Mouse (Mus musculus) midbrain, postnatal 0 days (tissue): ENCODE results near the gene Alpk3. TPM values are rescaled to one million over a fixed set of nuclear protein-coding genes. Genes with fewer than 3 reads are reported as not detected.
A peak's percentile ranks its signal among the peaks of the same experiment; 100 is the strongest.

Experiments
- ATAC-seq: fragments of 200-750 bp; cut with Nextera tagmentation; 2 replicates; pipeline ENCODE4 v1.8.0; 2017; ENCODE audit warnings: moderate number of reproducible peaks, mild to moderate bottlenecking, moderate TSS enrichment, moderate library complexity; ENCODE audit not compliant: low FRiP score
- DNase-seq: peaks from one replicate; pipeline ENCODE4 v3.0.0-alpha.2; 2015; ENCODE audit warnings: low spot score
- H3K27ac ChIP-seq: fragments of 300-500 bp; sonication (generic); 2 replicates; pipeline ENCODE4 v1.5.1; 2014; ENCODE audit warnings: low read depth, mild to moderate bottlenecking, low read length, mixed read lengths
- H3K27me3 ChIP-seq: fragments of 300-500 bp; sonication (generic); 2 replicates; pipeline ENCODE4 v1.6.1; 2014; ENCODE audit warnings: low read length, control low read depth, mixed read lengths; ENCODE audit not compliant: insufficient read depth
- H3K36me3 ChIP-seq: fragments of 300-500 bp; sonication (generic); 2 replicates; pipeline ENCODE4 v1.6.1; 2014; ENCODE audit warnings: low read length, control low read depth, mixed read lengths; ENCODE audit not compliant: insufficient read depth
- H3K4me1 ChIP-seq: fragments of 300-500 bp; sonication (generic); 2 replicates; pipeline ENCODE4 v1.6.1; 2014; ENCODE audit warnings: mild to moderate bottlenecking, control low read depth, antibody characterized with exemption, low read length, mixed read lengths; ENCODE audit not compliant: insufficient read depth
- H3K4me2 ChIP-seq: fragments of 300-500 bp; sonication (generic); 2 replicates; pipeline ENCODE4 v1.6.1; 2014; ENCODE audit warnings: low read depth, mild to moderate bottlenecking, low read length, mixed read lengths; ENCODE audit not compliant: poor library complexity, severe bottlenecking
- H3K4me3 ChIP-seq: fragments of 300-500 bp; sonication (generic); 2 replicates; pipeline ENCODE4 v1.5.1; 2014; ENCODE audit warnings: low read depth, mild to moderate bottlenecking, low read length, moderate library complexity
- H3K9ac ChIP-seq: fragments of 300-500 bp; sonication (generic); replicated peaks from 2 replicates; pipeline ENCODE4 v1.6.1; 2014; ENCODE audit warnings: mild to moderate bottlenecking, low read length, moderate library complexity, mixed read lengths; ENCODE audit not compliant: poor library complexity, severe bottlenecking
- H3K9me3 ChIP-seq: fragments of 300-500 bp; sonication (generic); 2 replicates; pipeline ENCODE4 v1.6.1; 2016; ENCODE audit warnings: low read length, control low read depth
- CTCF ChIP-seq: IDR thresholded peaks from 2 replicates; pipeline ENCODE4 v1.5.1; 2016; ENCODE audit warnings: antibody characterized with exemption, mild to moderate bottlenecking
- WGBS: fragments of 180-500 bp; shearing (Covaris S2); extraction: QIAGEN DNeasy Blood & Tissue Kit; methylation state at CpG from one replicate; pipeline ENCODE4 v1.1.7; 2014; 5-methylcytosine and 5-hydroxymethylcytosine counted together
- polyA plus RNA-seq: library from polyadenylated mRNA; unstranded; fragments of >200 nt; fragmentation: Nextera tagmentation; extraction: Ambion mirVana; gene quantifications from 2 replicates; pipeline ENCODE4 v1.2.1, GENCODE M21; 2015
- total RNA-seq: library from RNA; depleted of rRNA; stranded (reverse); fragments of >200 nt; gene quantifications from 2 replicates; pipeline ENCODE4 v1.2.3, GENCODE M21; 2014

Alpk3 gene
- total and polyA plus RNA-seq, 2 experiments from 2014 or later: 0.16 to 0.26 TPM

DNA sequence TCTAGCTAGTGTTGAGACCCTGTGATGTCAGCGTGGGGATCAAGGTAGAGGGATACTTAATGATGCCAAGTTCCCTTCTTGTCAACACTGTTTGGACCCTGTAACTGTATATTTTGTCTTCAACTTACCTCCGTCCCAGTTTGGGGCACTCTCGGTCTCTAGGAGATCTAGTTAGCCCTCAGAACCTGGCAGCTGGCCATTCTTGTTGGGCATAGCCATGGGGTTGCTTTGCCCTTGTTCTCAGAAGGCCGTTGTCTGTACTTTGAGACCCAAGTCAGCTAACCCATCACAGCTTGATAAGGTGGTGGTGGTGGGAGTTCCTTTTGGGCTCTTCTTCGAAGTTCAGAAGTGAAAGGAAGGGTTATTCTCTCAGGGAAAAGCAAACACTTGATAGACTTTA, 7.4 kb upstream of the Alpk3 start:
- DNase-seq: no peak

DNA sequence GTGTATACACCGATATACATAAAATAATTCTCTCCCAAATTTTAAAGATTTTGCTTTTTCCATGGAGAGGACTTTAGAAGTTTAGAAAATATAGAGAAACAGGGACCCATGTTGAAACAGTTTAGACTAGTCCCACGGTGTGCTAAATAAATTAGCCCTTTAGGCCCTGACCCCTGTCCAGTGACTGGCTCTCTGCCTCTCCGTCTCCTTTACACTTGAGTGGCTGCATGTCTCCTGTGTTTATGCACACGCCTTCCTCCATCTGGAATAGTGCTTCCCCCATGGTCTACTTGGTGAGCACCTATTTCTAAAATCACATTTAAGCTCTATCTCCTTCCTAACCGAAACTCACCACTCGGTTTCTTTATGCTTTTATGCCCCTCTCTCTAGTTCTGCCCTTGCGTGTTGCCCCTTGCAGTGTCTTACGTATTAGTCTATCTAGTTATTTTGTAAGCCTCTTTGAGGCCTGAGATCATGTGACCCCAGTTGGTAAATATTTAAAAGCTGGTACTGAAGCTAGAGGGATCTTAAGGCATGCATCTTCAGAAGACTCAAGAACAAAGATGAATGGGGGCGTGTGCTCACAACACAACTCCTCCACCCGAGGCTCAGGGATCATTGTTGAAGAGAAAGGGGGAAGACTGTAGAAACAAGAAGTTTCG, 1.6 kb upstream of the Alpk3 start:
- Histone ChIP-seq H3K4me2 (no peak overlapping the region), H3K4me1 (no peaks in the 10 kb centered on the region), H3K36me3 (no peaks in the 10 kb centered on the region), H3K4me3 (no peak overlapping the region), H3K27me3 (no peaks in the 10 kb centered on the region), H3K27ac (no peak overlapping the region), H3K9me3 (no peaks in the 10 kb centered on the region), H3K9ac (no peak overlapping the region)
- no peak for ATAC-seq
- DNase-seq: no peak
- TF ChIP-seq CTCF: no peak
- WGBS: 84% methylated on average over 11 of the region's 11 CpGs

More for the DNA sequence above, 7.4 kb upstream of the Alpk3 start:
- no peaks in the 10 kb centered on the region for H3K4me1 ChIP-seq
- H3K27me3 ChIP-seq: no peaks in the 10 kb centered on the region
- H3K9me3 ChIP-seq: no peaks in the 10 kb centered on the region
- WGBS: 84% methylated on average over 5 of the region's 5 CpGs
- no peak for TF ChIP-seq CTCF
- H3K4me2 ChIP-seq: no peak overlapping the region
- ATAC-seq: no peak
- H3K36me3 ChIP-seq: no peaks in the 10 kb centered on the region
- no peak overlapping the region for H3K27ac ChIP-seq
- H3K4me3 ChIP-seq: no peak overlapping the region
- no peak overlapping the region for H3K9ac ChIP-seq

DNA sequence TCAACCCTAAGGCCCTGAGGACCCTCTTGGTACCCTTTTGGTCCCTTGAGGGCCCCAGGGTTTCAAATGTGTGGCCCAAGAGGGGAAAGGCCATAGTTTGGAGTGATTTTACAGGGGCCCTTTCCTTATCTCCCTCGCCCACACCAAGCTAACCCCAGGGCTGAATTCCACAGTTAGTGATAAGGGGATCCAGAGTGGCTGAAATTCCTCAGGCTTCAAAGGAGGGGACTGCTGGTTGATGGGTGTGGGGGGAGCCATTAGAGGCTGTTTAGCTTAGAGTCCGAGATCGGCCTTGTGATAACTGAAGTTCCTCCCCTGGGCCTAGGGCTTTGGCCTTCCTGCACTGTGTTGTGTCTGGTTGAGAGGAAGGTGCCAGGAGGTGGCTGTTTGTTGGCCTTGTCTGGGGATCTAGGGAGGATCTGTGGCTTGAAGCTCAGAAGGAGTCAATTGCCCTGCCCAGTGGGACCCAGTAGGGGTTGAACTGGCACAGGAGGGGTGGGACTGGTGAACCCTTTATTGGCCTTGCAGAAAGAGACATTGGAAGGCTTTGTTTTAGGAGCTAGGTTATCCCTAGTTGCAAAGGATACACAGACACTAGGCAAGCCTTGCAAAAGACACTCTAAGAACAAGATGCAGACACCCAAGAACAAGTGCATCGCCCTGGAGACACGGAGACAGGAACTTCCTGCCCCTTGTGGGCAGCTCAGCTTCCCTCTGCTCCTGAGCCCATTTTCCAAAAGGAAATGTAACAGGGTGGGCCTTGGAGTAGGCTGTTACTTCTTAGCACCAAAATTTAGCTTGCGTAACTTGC, 706 bp downstream of the Alpk3 start:
- H3K4me3 ChIP-seq: no peak overlapping the region
- H3K9me3 ChIP-seq: no peaks in the 10 kb centered on the region
- H3K9ac ChIP-seq: no peak overlapping the region
- TF ChIP-seq CTCF: no peak
- H3K4me1 ChIP-seq: no peaks in the 10 kb centered on the region
- H3K27ac ChIP-seq: no peak overlapping the region
- no peak for DNase-seq
- H3K4me2 ChIP-seq: no peak overlapping the region
- 82% methylated on average over 6 of the region's 6 CpGs for WGBS
- no peaks in the 10 kb centered on the region for H3K27me3 ChIP-seq
- ATAC-seq: no peak
- H3K36me3 ChIP-seq: no peaks in the 10 kb centered on the region

DNA sequence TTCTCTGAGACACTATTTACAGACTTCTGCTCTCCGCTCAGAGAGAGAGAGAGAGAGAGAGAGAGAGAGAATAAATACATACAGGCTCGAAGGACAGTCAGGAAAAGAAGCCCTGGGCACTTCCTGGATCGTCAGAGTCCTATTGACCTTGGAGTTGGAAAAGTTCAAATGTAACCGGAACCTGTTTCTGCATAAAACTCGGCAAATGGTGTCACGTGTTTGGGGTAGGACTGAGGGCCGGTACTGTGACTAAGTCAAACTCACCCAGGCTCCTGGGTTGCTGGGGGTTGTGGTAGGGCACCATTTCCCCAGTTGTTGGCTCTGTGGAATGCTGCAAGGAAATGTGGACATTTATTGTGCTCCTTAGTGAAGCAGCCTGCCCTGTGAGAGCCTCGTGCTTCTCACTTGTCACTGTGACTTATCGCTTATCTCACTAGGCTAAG, 1.3 kb downstream of the Alpk3 start:
- H3K9ac ChIP-seq: no peak overlapping the region
- 75% methylated on average over 9 of the region's 9 CpGs for WGBS
- TF ChIP-seq CTCF: no peak
- H3K4me1 ChIP-seq: no peaks in the 10 kb centered on the region
- H3K27me3 ChIP-seq: no peaks in the 10 kb centered on the region
- no peak overlapping the region for H3K4me3 ChIP-seq
- DNase-seq (no peak), ATAC-seq (no peak)
- H3K4me2 ChIP-seq: no peak overlapping the region
- no peak overlapping the region for H3K27ac ChIP-seq
- H3K9me3 ChIP-seq: no peaks in the 10 kb centered on the region
- no peaks in the 10 kb centered on the region for H3K36me3 ChIP-seq

DNA sequence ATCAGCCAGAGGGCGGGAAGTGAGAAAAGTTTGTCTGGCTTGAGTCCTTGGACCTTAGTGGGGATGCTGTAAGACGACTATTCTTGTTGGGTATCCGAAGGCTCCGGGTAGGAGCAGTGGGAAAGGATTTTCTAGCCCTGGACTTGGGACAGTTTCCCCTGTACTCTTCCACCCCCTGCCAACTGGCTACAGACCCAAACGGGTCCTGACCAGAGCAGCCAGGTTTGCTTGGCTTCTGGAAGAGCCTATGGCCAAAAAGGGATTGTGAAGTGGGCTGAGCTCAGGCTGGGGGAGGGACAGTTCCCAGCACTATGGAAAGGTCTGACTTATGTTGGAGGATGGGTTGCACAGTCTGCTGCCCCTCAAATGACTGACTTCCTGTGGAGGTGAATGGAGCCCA, 2.0 kb downstream of the Alpk3 start:
- peak; percentile 42 for DNase-seq
- no peak for ATAC-seq
- WGBS: 73% methylated on average over 5 of the region's 5 CpGs
- no peaks in the 10 kb centered on the region for H3K27me3 ChIP-seq
- H3K36me3 ChIP-seq: no peaks in the 10 kb centered on the region
- H3K27ac ChIP-seq: no peak overlapping the region
- H3K9ac ChIP-seq: no peak overlapping the region
- H3K4me2 ChIP-seq: no peak overlapping the region
- H3K4me1 ChIP-seq: no peaks in the 10 kb centered on the region
- H3K4me3 ChIP-seq: no peak overlapping the region
- TF ChIP-seq CTCF: no peak
- H3K9me3 ChIP-seq: no peaks in the 10 kb centered on the region

DNA sequence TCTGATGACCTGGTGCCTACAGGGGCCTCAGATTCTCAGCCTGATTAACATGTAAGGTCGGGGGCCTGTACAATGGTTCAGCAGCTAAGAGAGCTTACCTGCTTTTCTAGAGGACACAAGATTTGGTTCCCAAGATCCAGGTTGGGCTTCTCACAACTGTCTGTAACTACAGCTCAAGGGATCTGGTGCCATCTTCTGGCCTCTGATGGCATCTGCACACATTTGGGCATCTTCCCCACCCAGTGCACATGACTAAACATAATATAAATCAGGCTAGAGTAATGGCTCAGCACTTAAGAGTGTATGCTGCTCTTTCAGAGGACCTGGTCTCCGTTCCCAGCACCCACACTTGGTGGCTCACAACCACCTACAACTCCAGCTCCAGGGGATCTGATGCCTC, 3.5 kb downstream of the Alpk3 start:
- WGBS: 83% methylated on average over 2 of the region's 2 CpGs
- no peak overlapping the region for H3K4me2 ChIP-seq
- no peaks in the 10 kb centered on the region for H3K9me3 ChIP-seq
- H3K36me3 ChIP-seq: no peaks in the 10 kb centered on the region
- peak; percentile 9 for DNase-seq
- no peaks in the 10 kb centered on the region for H3K4me1 ChIP-seq
- TF ChIP-seq CTCF: peak; percentile 45
- H3K4me3 ChIP-seq: no peak overlapping the region
- no peak for ATAC-seq
- no peak overlapping the region for H3K27ac ChIP-seq
- H3K27me3 ChIP-seq: no peaks in the 10 kb centered on the region
- H3K9ac ChIP-seq: no peak overlapping the region
